Mouse (Mus musculus): ENCODE results near the gene Egr2. TPM values are rescaled to one million over a fixed set of nuclear protein-coding genes. Genes with fewer than 3 reads are reported as not detected.

Gene Egr2
- total and polyA plus RNA-seq, 3 experiments, result 1.0 to 4.7 (median 3.1) TPM

- Histone ChIP-seq H3K4me1 (ENCODE audit: control insufficient read depth in 1 of 2, insufficient read depth in 2 of 2) (peaks cover 13 to 38% of the 10 kb centered on the region in 2 experiments), H3K27me3 (replicated peaks) (no peaks in the 10 kb centered on the region), H3K4me3 (replicated peaks in 1 of 3; ENCODE audit: low read depth in 2 of 3, low read length in 2 of 3, poor library complexity in 1 of 3) (no peak overlapping the region), H3K4me2 (ENCODE audit: insufficient read depth, low read depth, poor library complexity, severe bottlenecking) (no peak overlapping the region), H3K36me3 (replicated peaks in 1 of 2; ENCODE audit: control insufficient read depth in 1 of 2, insufficient read depth in 1 of 2, low read length in 1 of 2) (no peaks in the 10 kb centered on the region), H3K27ac (ENCODE audit: insufficient read depth, low read depth) (no peak overlapping the region), H3K9ac (ENCODE audit: insufficient read depth, low read depth) (no peak overlapping the region), H3K79me2 (replicated peaks; ENCODE audit: control insufficient read depth, extremely low read depth, insufficient read depth, poor library complexity, severe bottlenecking) (no peaks in the 10 kb centered on the region), H3K9me3 (replicated peaks; ENCODE audit: low read length) (no peaks in the 10 kb centered on the region)
- DNase-seq (ENCODE audit: extremely low read depth), result no peak
- dilution Hi-C loops (cut with MboI; ENCODE audit: extremely low pct_ligation_motif_present, extremely low pct_unique_long_range_greater_than_20kb, low sequenced_read_pairs) (no loop called here), in situ Hi-C loops (cut with MboI; ENCODE audit: low pct_ligation_motif_present, low pct_unique_long_range_greater_than_20kb, low sequenced_read_pairs) (no loop called here)
- TF ChIP-seq RCOR1 (conservative IDR thresholded peaks at IDR 0.05; ENCODE audit: low read depth, low read length) (no peak), ELF1 (IDR thresholded peaks at IDR 0.05; ENCODE audit: low read depth, low read length) (no peak), ZNF384 (IDR thresholded peaks at IDR 0.05; ENCODE audit: low read depth, low read length) (no peak), KAT2A (IDR thresholded peaks at IDR 0.05; ENCODE audit: insufficient replicate concordance, low read length) (no peak), MAX (IDR thresholded peaks at IDR 0.05; ENCODE audit: low read length) (no peak), USF2 (conservative IDR thresholded peaks at IDR 0.05; ENCODE audit: low read depth, low read length) (no peak), ZKSCAN1 (IDR thresholded peaks at IDR 0.05; ENCODE audit: borderline replicate concordance, low read depth, low read length) (no peak), ETS1 (conservative IDR thresholded peaks at IDR 0.05; ENCODE audit: low read depth, low read length) (no peak)
Observed at GRCm38 (mm10) chr10:67569539-67569938, 34.3 kb downstream of the Egr2 start.

- Histone ChIP-seq H3K27me3 (replicated peaks) (no peaks in the 10 kb centered on the region), H3K27ac (ENCODE audit: insufficient read depth, low read depth) (no peak overlapping the region), H3K9me3 (replicated peaks; ENCODE audit: low read length) (no peaks in the 10 kb centered on the region), H3K4me3 (replicated peaks in 1 of 3; ENCODE audit: low read depth in 2 of 3, low read length in 2 of 3, poor library complexity in 1 of 3) (no peak overlapping the region), H3K4me1 (ENCODE audit: control insufficient read depth in 1 of 2, insufficient read depth in 2 of 2) (peaks cover 5 to 18% of the 10 kb centered on the region in 2 experiments; a peak in 3 of 4 replicates), H3K36me3 (replicated peaks in 1 of 2; ENCODE audit: control insufficient read depth in 1 of 2, insufficient read depth in 1 of 2, low read length in 1 of 2) (no peaks in the 10 kb centered on the region), H3K9ac (ENCODE audit: insufficient read depth, low read depth) (no peak overlapping the region), H3K79me2 (replicated peaks; ENCODE audit: control insufficient read depth, extremely low read depth, insufficient read depth, poor library complexity, severe bottlenecking) (no peaks in the 10 kb centered on the region), H3K4me2 (ENCODE audit: insufficient read depth, low read depth, poor library complexity, severe bottlenecking) (no peak overlapping the region)
- dilution Hi-C loops (cut with MboI; ENCODE audit: extremely low pct_ligation_motif_present, extremely low pct_unique_long_range_greater_than_20kb, low sequenced_read_pairs) (no loop called here), in situ Hi-C loops (cut with MboI; ENCODE audit: low pct_ligation_motif_present, low pct_unique_long_range_greater_than_20kb, low sequenced_read_pairs) (no loop called here)
- TF ChIP-seq MYC (IDR thresholded peaks at IDR 0.05; ENCODE audit: low read depth, low read length), result no peak
- no peak for TF ChIP-seq MAX (IDR thresholded peaks at IDR 0.05; ENCODE audit: low read length)
- no peak for TF ChIP-seq JUN (IDR thresholded peaks at IDR 0.05; ENCODE audit: insufficient read depth, low read depth, low read length)
- no peak for DNase-seq (ENCODE audit: extremely low read depth)
Observed at GRCm38 (mm10) chr10:67571443-67571842, 36.2 kb downstream of the Egr2 start.

- Histone ChIP-seq H3K4me2 (ENCODE audit: insufficient read depth, low read depth, poor library complexity, severe bottlenecking) (no peak overlapping the region), H3K9me3 (replicated peaks; ENCODE audit: low read length) (no peaks in the 10 kb centered on the region), H3K4me1 (ENCODE audit: control insufficient read depth in 1 of 2, insufficient read depth in 2 of 2) (peaks cover 2 to 5% of the 10 kb centered on the region in 2 experiments; a peak in 2 of 4 replicates), H3K27me3 (replicated peaks) (no peaks in the 10 kb centered on the region), H3K36me3 (replicated peaks in 1 of 2; ENCODE audit: control insufficient read depth in 1 of 2, insufficient read depth in 1 of 2, low read length in 1 of 2) (no peaks in the 10 kb centered on the region), H3K4me3 (replicated peaks in 1 of 3; ENCODE audit: low read depth in 2 of 3, low read length in 2 of 3, poor library complexity in 1 of 3) (no peak overlapping the region), H3K9ac (ENCODE audit: insufficient read depth, low read depth) (no peak overlapping the region), H3K27ac (ENCODE audit: insufficient read depth, low read depth) (no peak overlapping the region), H3K79me2 (replicated peaks; ENCODE audit: control insufficient read depth, extremely low read depth, insufficient read depth, poor library complexity, severe bottlenecking) (no peaks in the 10 kb centered on the region)
- TF ChIP-seq E2F4 (IDR thresholded peaks at IDR 0.05; ENCODE audit: insufficient replicate concordance, low read depth, low read length) (no peak), UBTF (IDR thresholded peaks at IDR 0.05; ENCODE audit: low read depth, low read length) (no peak), MEF2A (IDR thresholded peaks at IDR 0.05; ENCODE audit: borderline replicate concordance, low read depth, low read length) (no peak), POLR2A (IDR thresholded peaks at IDR 0.05; ENCODE audit: low read depth, low read length) (no peak), IRF4 (IDR thresholded peaks at IDR 0.05; ENCODE audit: low read depth, low read length) (no peak), GABPA (IDR thresholded peaks at IDR 0.05; ENCODE audit: insufficient replicate concordance, low read depth, low read length) (no peak), ZNF384 (IDR thresholded peaks at IDR 0.05; ENCODE audit: low read depth, low read length) (no peak), USF2 (conservative IDR thresholded peaks at IDR 0.05; ENCODE audit: low read depth, low read length) (no peak), MXI1 (IDR thresholded peaks at IDR 0.05; ENCODE audit: low read depth, low read length) (no peak), SIN3A (IDR thresholded peaks at IDR 0.05; ENCODE audit: low read length) (no peak), RAD21 (IDR thresholded peaks at IDR 0.05; ENCODE audit: low read depth, low read length) (no peak), MAX (IDR thresholded peaks at IDR 0.05; ENCODE audit: low read length) (no peak), USF1 (IDR thresholded peaks at IDR 0.05; ENCODE audit: low read depth, low read length) (no peak), JUND (conservative IDR thresholded peaks at IDR 0.05; ENCODE audit: low read depth, low read length) (no peak), TCF12 (IDR thresholded peaks at IDR 0.05; ENCODE audit: low read depth, low read length) (no peak), HCFC1 (IDR thresholded peaks at IDR 0.05; ENCODE audit: low read depth, low read length) (no peak)
- in situ Hi-C loops (cut with MboI; ENCODE audit: low pct_ligation_motif_present, low pct_unique_long_range_greater_than_20kb, low sequenced_read_pairs) (no loop called here), dilution Hi-C loops (cut with MboI; ENCODE audit: extremely low pct_ligation_motif_present, extremely low pct_unique_long_range_greater_than_20kb, low sequenced_read_pairs) (no loop called here)
- no peak for DNase-seq (ENCODE audit: extremely low read depth)
Observed at GRCm38 (mm10) chr10:67573310-67573709, 38.0 kb downstream of the Egr2 start.
